Mouse (Mus musculus): Measurements from ENCODE around the gene Atad2b.

The Atad2b gene

GRCm38 (mm10) chr12:5081480-5081879 is 164.3 kb downstream of the Atad2b start:
- DNase-seq (ENCODE audit: low read depth, low spot score) = no peak

- DNase-seq (ENCODE audit: low read depth, low spot score) = no peak
Observed at GRCm38 (mm10) chr12:5084714-5085113, 167.6 kb downstream of the Atad2b start.

GRCm38 (mm10) chr12:5087787-5088519 is 170.8 kb downstream of the Atad2b start:
- no peak for DNase-seq (ENCODE audit: low read depth, low spot score)

GRCm38 (mm10) chr12:5088639-5089038 is 171.5 kb downstream of the Atad2b start:
- DNase-seq (ENCODE audit: low read depth, low spot score) = no peak
